Mouse (Mus musculus) kidney, adult 2 months (tissue): ENCODE data around the gene Efnb2. TPM values are rescaled to one million over a fixed set of nuclear protein-coding genes. Genes with fewer than 3 reads are reported as not detected.

Experiments
- DNase-seq: peaks from one replicate; pipeline ENCODE4 v3.0.0; 2021
- H3K27ac ChIP-seq: fragments of 200-500 bp; 2 replicates; pipeline ENCODE4 v1.5.1; 2012; ENCODE audit warnings: low read depth, low read length, control low read depth, inconsistent platforms; ENCODE audit not compliant: insufficient read depth
- H3K27me3 ChIP-seq: fragments of 200-500 bp; replicated peaks from 2 replicates; pipeline ENCODE4 v1.6.1; 2012; ENCODE audit warnings: mild to moderate bottlenecking, moderate library complexity, low read length, inconsistent platforms; ENCODE audit not compliant: control insufficient read depth, insufficient read depth
- H3K36me3 ChIP-seq: fragments of 200-500 bp; 2 replicates; pipeline ENCODE4 v1.6.1; 2012; ENCODE audit warnings: mild to moderate bottlenecking, moderate library complexity, low read length, inconsistent platforms; ENCODE audit not compliant: control insufficient read depth, insufficient read depth
- H3K4me1 ChIP-seq: fragments of 200-500 bp; 2 replicates; pipeline ENCODE4 v1.6.1; 2011; ENCODE audit warnings: low read length; ENCODE audit not compliant: control insufficient read depth, insufficient read depth
- H3K4me3 ChIP-seq: fragments of 200-500 bp; 2 replicates; pipeline ENCODE4 v1.5.1; 2011; ENCODE audit warnings: mild to moderate bottlenecking, low read depth, low read length, control low read depth; ENCODE audit not compliant: insufficient read depth
- CTCF ChIP-seq: fragments of 200-500 bp; conservative IDR thresholded peaks from 2 replicates; pipeline ENCODE4 v1.5.1; 2011; ENCODE audit warnings: low read depth, mild to moderate bottlenecking, control low read depth, low read length, moderate library complexity, mixed read lengths; ENCODE audit not compliant: insufficient read depth, insufficient read length
- POLR2A ChIP-seq: fragments of 200-500 bp; IDR thresholded peaks from one replicate; pipeline ENCODE4 v1.6.1; 2011; ENCODE audit warnings: low read depth, low read length, control low read depth
- WGBS: fragments of 180-500 bp; shearing (Covaris S2); methylation state at CpG from one replicate; pipeline ENCODE4 v1.1.7; 2018; 5-methylcytosine and 5-hydroxymethylcytosine counted together
- polyA plus RNA-seq: library from polyadenylated mRNA; depleted of rRNA; stranded (reverse); fragments of >200 nt; gene quantifications from 2 replicates; pipeline ENCODE4 v1.2.3, GENCODE M21; 2012

The Efnb2 gene
- polyA plus RNA-seq, 1 experiment = 31.8 TPM

DNA sequence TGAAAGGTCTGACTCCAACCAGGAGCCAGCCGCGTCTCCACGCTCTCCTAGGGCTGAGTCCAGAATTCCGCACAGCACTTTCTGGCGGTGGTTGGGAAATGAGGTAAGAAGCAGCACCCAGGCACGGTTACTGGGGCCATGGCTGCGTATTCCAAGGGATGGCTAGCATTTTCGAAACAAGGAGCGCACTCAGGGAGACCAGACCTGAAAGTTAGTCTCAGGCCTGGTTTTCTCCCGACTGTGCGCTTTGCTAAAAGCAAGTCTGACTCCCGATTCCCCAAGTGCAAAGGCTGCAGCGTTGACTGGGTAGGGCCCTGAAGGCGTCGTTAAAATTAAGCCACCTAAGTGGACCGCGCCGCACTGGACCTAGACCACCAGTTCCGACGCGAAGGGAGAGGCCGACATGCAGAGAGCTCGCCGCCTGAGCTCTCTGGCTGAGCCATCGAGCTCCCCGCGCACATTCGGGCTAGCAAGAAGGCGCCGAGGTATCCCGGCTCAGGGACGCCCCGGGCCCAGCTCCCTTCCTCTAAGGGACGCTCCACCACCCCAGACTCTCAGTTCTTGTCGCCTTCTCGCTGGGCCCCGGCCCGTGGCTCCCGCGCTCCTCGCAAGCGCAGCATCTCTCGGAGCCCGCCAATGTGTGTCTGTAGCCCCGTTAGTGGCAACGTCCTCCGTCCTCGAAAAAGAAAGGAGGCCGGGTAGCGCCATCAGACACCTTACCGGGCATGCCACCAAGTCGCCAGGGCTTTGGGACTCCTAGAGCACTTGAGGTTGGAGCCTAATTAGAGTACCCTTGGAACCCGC, 1.3 kb downstream of the Efnb2 start:
- WGBS = 2% methylated on average over 53 of the region's 53 CpGs
- TF ChIP-seq CTCF = no peak
- TF ChIP-seq POLR2A = no peak

DNA sequence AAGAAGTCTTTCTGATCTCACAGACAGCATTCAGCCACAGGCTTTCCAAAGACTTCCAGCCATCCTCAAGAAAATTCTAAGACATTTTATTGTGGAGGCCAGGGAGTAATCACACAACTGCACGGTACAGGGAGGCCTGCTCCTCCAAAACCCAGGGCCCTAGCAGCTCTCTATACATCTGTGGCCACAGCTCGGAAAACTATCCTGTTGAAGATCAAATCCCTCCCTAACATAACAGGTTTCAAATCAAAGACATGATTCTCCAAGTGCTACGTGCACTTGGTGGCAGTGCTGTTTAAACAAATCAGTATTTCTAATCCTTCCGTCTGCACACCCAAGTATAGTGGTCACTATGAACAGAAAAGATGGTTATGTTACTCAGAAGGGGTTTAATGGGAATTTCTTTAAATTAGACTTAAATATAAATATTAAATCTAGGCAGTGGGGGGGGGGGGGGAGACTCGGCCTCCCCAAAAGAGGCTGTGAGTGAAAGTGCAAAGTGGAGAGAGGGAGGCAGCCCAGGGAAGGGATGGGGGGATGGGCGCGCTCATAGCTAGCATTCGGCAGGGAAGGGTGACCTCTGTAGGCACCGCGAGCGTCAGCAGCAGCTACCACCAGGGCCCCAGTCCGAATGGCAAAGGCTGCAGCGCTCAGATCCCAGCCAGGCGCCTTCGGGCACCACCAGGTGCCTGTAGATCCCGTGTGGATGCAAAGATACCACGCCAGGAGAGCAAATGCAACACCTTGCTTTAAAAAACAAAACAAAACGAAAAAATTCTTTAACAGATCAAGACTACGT, 2.4 kb downstream of the Efnb2 start:
- H3K27me3 ChIP-seq = no peaks in the 10 kb centered on the region
- peak; percentile 86 for DNase-seq
- TF ChIP-seq POLR2A (no peak), CTCF (peak; percentile 74)
- H3K4me3 ChIP-seq = peak overlapping the region; percentile 88
- H3K4me1 ChIP-seq = peaks cover 5% of the 10 kb centered on the region; the same call in 1 of the 2 replicates
- H3K36me3 ChIP-seq = no peaks in the 10 kb centered on the region
- WGBS = 18% methylated on average over 19 of the region's 19 CpGs
- 0 out of 2 replicates have a peak overlapping the region, but pooled peaks have one; percentile 5 for H3K27ac ChIP-seq

More for the DNA sequence above, 1.3 kb downstream of the Efnb2 start:
- H3K36me3 ChIP-seq = no peaks in the 10 kb centered on the region
- H3K27ac ChIP-seq = peak overlapping the region; percentile 49
- no peaks in the 10 kb centered on the region for H3K27me3 ChIP-seq
- peaks cover 3% of the 10 kb centered on the region; the same call in 1 of the 2 replicates for H3K4me1 ChIP-seq
- DNase-seq = peak; percentile 19
- peak overlapping the region; percentile 88 for H3K4me3 ChIP-seq

DNA sequence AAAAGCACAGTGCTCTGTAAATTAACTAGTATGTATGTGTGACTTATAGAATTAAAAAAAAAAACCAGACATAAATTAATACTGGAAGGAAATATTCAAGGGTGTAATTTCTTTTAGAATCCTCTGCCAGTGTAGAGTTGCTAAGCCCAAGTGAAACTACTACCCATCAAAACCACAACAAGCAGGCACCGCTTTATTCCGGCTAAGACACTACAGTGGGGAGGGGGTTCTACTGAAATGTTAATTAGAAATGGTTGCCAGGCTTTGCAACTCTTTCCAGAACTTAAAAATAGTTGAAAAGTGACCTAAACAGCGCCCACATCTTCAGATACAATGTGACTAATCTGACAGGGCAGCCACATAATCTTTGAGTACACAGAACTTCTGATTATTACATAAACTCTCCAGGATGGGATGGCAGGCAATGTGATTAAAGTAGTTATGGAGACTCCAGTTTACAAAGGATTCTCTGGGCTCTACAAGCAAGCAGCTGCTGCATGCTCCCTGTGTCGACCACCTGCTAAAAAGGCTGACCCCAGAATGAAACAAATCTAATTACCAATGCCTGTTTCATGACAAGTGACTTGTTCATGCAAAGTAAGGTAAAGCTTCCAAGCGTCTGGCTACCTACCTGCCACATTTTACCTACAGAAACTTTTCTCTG, 3.2 kb downstream of the Efnb2 start:
- TF ChIP-seq CTCF = no peak
- no peak for TF ChIP-seq POLR2A
- Histone ChIP-seq H3K27me3 (no peaks in the 10 kb centered on the region), H3K27ac (peak overlapping the region; percentile 5; the same call in 1 of the 2 replicates), H3K36me3 (no peaks in the 10 kb centered on the region), H3K4me3 (peak overlapping the region; percentile 40), H3K4me1 (peaks cover 5% of the 10 kb centered on the region; the same call in 1 of the 2 replicates)
- no peak for DNase-seq
- WGBS = 70% methylated on average over 5 of the region's 5 CpGs

DNA sequence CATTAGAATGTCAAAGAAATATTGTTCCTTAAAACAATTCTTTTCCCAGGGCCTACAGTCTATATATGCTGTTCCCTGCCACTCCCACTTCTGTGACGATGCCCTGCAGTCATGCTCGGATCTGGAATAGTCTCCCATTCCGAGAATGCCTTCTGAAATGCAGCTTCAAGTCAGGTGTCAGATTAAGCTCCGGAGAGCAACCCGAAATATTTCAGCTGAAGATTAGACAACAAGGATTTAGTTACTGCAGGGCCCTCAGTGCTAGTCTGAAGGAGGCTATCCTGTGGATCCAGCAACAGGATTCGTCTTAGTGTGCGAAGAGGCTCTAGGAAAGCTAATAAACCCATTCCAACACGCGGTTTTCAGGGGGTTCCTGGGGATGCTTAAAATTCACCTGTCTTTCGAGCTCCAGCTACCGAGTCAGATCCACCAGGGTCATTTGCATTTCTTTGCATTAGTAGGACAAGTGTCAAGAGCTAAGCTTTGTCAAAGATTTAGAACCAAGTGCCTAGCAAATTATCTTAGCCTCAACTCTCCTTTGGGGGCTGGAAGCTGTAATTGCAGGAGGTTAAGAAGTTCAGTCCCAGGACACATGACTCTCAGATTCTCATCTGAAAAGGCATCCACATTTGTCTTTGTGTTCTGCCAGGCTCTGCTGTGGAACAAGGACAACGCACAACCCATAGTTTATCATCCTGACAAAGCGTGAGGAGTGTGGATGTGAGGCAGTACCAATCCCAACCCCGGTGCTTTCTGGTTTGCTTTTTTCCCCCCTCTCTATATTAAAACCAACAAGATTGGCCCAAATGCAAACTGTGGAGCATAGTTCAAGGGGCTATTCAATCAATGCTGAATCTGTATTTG, 4.2 kb downstream of the Efnb2 start:
- TF ChIP-seq POLR2A = no peak
- Histone ChIP-seq H3K27ac (no peak overlapping the region), H3K27me3 (no peaks in the 10 kb centered on the region), H3K4me1 (peaks cover 3% of the 10 kb centered on the region; the same call in 1 of the 2 replicates), H3K4me3 (peak overlapping the region; percentile 35), H3K36me3 (no peaks in the 10 kb centered on the region)
- DNase-seq = no peak
- WGBS = 59% methylated on average over 14 of the region's 14 CpGs

DNA sequence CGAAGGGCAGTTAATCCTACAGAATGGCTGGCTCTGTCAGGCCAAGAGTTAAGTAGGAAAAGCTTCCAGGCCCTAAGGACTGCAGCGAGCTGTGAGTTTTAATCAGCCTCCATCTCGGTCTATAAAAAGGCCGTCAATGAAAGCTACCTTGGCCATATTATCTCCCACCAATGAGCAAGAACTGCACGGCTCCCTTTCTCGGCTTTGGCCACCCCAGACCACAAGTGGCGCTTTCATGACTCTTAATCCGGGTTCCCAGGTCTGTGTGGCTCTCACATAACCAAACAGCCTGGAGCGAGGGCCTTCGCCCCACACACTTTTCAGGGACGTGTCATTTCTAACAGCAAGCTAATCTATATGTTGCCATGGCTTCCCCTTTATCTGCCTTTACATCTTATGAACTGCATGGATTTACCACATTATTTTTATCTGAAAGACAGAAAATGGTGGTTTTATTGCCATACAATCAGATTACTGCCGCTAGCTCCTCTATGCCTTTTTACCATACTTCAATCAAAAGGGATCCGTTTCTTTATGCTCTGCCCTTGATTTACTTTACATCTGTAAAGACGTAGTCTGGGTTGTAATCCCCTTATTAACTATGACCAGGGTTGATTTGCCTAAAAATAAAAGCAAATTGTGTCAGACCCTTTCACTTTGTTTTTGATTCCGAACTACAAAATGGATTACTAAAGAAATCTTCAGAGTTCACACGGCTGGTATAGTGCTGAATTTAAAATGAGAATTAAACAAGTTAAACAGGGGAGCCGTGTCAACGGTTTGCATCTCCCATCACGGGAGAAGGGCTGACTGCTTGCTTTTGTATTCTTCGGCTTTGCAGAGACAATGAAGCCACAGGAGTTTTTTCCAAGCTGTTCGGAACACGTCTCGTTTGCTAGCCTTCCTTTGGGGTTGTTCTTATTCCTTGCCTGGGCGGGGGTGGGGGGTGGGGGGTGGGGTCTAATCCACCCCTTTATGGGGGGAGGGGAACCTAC, 5.4 kb downstream of the Efnb2 start:
- no peaks in the 10 kb centered on the region for H3K36me3 ChIP-seq
- no peak overlapping the region for H3K27ac ChIP-seq
- H3K4me3 ChIP-seq = no peak overlapping the region
- 73% methylated on average over 24 of the region's 24 CpGs for WGBS
- H3K4me1 ChIP-seq = peaks cover 3% of the 10 kb centered on the region; the same call in 1 of the 2 replicates
- TF ChIP-seq POLR2A = no peak
- no peak for TF ChIP-seq CTCF
- DNase-seq = no peak
- no peaks in the 10 kb centered on the region for H3K27me3 ChIP-seq
